Mouse (Mus musculus): ENCODE results near the gene Hadh. TPM values are rescaled to one million over a fixed set of nuclear protein-coding genes. Genes with fewer than 3 reads are reported as not detected.

The Hadh gene
- 40.2 and 40.8 TPM in 2 replicates for polyA plus RNA-seq (2012; rRNA removed)

DNA sequence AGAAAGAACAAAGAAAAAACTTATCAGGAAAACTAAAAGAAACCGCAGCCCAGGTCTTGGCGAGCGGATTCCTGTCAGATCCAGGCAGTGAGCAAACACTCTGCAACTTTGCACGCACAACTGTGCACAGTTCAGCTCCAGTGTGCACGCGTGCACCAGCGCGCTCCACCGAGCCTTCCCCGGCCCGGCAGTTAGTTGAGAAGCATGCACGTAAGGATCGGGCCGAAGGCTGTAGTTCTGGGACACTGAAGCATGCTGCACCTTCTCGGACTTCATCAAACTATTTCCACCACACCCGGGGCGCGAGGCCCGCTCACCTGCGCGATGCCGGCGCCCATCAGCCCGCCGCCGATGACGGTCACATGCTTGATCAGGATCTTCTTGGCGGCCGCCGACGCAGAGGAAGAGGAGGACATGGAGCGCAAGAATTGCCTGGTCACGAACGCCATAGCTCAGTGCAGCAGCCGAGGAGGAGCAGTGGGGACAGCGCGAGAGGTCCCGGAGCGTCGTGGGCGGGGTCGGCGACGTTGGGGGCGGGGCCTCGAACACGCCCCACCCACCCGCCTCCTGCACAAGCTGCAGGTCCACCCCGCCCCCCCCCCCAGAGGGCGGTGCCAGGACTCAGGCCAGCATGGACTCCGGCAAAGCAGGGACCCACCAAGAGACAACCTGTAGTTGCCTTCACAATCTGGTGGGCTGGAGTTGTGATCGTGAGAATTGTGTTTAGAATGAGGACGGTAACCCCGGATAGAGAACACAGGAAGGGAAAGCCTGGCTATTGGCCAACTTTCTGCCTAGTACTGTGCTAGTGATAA is at the start of gene Hadh:
Gene Hadh, minus strand, starts transcription at position 543 of the 815 bp plus-strand sequence.
- peak; percentile 36 to 70 for DNase-seq (ENCODE audit: extremely low spot score in 1 of 2, low spot score in 1 of 2)

DNA sequence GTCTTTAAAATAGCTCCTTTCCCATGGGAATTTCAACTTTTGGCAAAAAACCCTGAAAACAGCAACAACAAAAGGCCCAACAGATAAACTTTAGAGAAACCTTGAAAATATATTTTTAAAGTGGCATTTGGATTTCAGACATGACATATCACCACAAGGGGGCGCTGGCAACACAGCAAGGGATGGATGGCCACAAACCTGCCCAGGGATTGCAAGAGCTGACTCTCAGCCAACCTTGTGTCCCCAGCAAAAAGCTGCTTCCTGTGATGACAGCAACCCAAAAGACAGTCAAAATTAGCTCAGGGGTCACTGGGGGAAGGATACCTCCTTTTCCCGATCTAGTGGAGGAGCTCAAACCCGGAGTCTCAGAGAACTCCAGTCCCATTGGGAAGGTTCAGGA is 48.3 kb upstream of the Hadh start:
- peak; percentile 14 to 88 for DNase-seq (ENCODE audit: extremely low spot score in 1 of 2, low spot score in 1 of 2)

DNA sequence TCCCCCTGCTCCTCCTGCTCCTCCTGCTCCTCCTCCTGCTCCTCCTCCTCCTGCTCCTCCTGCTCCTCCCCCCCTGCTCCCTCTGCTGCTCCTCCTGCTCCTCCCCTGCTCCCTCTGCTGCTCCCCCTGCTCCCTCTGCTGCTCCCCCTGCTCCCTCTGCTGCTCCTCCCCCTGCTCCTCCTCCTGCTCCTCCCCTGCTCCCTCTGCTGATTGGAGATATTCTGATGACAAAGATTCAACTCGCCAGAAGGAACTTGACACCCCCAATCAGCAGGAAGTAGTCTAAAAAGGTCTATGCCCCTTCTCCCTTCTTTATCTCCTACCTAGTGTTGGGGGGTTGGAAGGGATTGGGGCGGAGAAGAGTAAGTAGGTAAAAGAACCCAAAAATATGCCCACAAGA is 46.3 kb upstream of the Hadh start:
- no peak for DNase-seq (ENCODE audit: extremely low spot score in 1 of 2, low spot score in 1 of 2)

DNA sequence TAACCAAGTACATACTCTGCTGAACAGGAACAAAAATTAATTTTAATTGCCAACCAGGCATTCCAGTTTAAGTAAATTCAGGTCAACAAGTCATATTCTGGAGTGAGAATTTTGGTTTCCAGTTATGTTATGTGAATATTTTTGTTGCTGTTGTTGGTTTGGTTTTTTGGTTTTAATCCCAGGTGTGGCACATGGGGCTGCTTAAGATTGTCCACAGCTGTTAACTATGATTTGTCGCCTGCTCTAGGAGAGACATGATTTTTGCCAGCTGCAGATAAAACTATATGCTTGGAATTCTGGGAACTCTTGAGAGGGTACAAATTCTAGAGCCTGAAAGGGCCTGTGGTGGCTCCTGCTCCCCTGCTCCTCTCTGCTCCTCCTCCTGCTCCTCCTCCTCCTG is 45.2 kb upstream of the Hadh start:
- DNase-seq (ENCODE audit: extremely low spot score in 1 of 2, low spot score in 1 of 2) = no peak

DNA sequence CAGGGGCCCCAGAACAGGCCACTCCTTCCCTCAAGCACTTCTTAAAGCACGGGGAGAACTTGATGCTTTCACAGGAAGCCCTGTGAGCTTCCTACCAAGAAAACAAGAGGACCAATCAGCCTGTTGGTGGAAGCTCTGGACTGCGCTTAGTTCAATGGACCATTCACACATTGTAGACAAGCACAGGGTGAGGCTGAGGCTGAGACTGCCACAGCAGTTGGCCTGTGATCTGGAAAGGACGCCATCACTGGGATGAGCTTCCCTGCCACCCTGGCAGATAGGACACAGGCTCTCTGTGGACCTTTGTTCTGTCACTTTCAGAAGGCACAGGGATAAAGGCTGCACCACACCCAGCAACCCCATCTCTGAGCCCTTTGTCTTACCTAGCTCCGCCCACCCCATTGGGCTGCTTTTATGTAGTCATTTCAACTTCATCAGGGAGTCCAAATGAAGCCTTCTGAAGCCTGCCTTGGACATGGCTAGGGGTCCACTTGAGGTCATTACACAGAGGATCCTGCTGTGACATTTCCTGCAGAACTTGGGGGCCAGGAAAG is 44.1 kb upstream of the Hadh start:
- DNase-seq (ENCODE audit: extremely low spot score in 1 of 2, low spot score in 1 of 2) = no peak

- DNase-seq (ENCODE audit: extremely low spot score in 1 of 2, low spot score in 1 of 2) = no peak
Measured at GRCm38 (mm10) chr3:131312340-131312739, 40.4 kb upstream of the Hadh start.

DNA sequence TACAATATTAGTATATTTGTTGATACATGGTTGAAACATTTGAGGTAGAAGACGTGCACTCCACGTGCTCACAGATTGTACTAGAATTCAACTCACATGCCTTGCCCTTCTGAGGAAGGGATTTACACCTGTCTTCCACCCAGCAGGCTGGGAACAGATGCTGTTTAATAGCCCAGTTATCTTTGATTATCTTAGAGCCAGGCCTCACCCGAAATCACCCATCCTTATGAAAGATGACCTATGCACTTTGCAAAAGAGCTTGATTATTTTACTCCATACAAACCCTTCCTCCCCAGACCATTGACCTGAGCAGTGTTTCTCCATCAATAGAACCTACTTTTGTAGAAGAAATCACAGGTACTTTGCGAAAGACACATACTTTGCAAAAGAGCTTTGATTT is 38.7 kb upstream of the Hadh start:
- no peak for DNase-seq (ENCODE audit: extremely low spot score in 1 of 2, low spot score in 1 of 2)

DNA sequence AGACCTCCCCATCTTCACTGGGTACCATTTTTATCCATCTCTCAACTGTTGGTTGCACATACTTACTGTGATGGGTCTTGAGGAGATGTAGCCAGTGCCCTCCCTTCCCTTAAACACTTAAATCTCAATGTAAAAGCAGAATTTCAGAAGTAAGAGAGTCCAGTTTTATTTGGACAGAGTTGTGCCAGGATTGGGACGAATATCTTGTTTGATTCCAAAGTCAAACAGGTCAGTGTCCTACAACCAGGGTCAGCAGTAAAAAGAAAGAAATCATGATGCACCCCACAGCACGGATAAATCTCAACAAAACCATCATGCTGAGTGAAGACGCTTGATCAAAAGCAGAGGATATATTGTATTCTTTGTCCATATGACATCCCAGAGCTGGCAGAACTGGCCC is 35.9 kb upstream of the Hadh start:
- no peak for DNase-seq (ENCODE audit: extremely low spot score in 1 of 2, low spot score in 1 of 2)

GRCm38 (mm10) chr3:131306255-131306654 is 34.4 kb upstream of the Hadh start:
- DNase-seq (ENCODE audit: extremely low spot score in 1 of 2, low spot score in 1 of 2) = no peak

DNA sequence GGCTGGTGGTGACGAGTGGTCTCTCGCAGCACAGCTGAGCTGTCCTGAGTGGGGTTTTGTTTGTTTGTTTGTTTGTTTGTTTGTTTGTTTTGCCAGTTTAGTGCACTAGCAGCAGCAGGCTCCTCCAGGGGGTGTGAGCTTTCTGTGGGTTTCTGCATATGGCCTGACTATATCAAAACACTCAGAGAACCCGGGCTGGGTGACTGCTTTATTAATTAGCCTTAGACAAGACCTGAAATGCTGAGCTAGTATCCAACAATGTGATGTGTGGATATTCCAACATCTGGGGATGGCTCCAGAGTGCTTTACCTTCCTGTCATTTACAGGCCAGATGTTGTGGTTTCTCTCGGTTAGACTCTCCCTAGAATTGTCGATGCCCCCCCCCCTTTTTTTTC is 31.4 kb upstream of the Hadh start:
- no peak for DNase-seq (ENCODE audit: extremely low spot score in 1 of 2, low spot score in 1 of 2)

DNA sequence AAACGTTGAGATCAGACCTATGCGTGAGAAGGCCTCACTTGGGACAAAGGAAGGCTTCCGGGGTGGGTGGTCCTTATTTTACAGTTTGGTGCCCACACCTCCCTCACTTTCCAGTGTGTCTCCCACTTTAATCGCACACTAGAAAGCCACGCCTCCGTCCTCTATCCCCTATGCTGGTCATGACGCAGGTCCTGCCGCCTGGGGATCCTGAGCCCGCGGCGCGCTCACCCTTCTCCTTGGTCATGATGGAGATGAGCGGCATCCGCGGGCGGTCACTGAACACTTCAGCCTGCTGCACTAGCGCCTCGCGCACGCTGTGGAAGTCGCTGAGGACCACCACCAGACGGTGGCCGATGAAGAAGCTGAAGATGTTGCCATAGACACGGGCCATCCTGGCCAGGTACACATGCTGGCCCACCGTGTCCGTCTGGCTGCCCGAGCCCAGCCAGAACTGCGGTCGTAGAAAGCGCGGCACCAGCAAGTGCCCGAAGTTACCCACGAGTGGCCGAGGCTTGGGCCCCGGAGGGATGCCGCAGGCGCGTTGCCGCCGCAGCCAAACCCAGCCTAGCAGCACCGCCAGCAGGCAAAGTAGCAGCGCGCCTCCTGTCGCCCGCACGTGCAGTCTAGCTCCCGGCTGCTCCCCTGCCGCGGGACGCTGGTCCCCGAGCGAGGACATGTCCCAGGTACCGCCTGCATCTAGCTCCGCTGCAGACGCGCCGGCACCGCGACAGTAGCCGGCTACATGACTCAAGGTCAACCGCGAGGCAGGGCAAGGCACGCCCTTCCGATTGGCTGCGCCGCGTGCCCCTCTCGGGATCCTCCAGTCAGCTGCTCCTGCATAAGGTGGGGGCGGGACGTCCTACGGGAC is 30.8 kb upstream of the Hadh start, which contains the start of gene Cyp2u1:
Gene Cyp2u1, minus strand, starts transcription at position 776 of the 868 bp plus-strand sequence.
- DNase-seq (ENCODE audit: extremely low spot score in 1 of 2, low spot score in 1 of 2) = peak; percentile 87 to 92

GRCm38 (mm10) chr3:131299908-131300307 is 28.0 kb upstream of the Hadh start:
- peak in 1 of 2 experiments; percentile 65 for DNase-seq (ENCODE audit: extremely low spot score in 1 of 2, low spot score in 1 of 2)

DNA sequence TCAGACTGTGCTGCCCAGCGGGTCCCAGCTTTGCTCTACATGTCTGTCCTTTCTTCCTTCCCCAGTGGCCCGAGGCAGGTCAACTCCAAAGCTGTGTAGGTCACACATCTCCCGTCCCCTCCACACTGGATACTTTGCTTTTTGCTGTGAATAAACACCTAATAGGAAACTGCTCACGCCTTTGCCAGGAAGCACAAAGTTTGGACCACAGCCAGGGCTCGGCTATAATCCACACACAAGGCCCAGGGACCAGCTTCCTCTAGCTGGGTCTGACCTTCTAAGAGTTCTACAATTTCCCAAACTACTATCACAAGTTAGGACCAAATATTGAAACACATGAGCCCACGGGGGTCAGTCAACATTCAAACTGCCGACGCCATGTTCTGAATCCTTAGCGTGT is 27.2 kb upstream of the Hadh start:
- DNase-seq (ENCODE audit: extremely low spot score in 1 of 2, low spot score in 1 of 2) = no peak

DNA sequence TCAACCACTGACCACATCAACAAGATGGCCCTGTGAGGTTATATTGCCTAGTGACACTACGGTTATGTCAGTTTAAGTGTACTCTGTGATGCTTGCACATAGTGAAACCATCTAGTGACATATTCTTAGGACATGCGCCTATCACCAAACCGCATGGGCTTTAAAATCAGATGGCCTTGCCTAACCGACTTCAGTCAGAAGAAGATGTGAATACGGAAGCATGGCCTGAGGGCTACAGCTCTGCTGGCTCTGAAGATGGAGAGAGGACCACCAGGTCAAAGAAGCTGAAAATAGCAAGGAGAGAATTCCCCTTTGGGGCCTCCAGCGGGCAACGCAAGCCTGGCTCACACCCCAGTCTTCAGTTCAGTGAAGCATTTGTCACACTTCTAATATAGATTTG is 25.0 kb upstream of the Hadh start:
- no peak for DNase-seq (ENCODE audit: extremely low spot score in 1 of 2, low spot score in 1 of 2)

DNA sequence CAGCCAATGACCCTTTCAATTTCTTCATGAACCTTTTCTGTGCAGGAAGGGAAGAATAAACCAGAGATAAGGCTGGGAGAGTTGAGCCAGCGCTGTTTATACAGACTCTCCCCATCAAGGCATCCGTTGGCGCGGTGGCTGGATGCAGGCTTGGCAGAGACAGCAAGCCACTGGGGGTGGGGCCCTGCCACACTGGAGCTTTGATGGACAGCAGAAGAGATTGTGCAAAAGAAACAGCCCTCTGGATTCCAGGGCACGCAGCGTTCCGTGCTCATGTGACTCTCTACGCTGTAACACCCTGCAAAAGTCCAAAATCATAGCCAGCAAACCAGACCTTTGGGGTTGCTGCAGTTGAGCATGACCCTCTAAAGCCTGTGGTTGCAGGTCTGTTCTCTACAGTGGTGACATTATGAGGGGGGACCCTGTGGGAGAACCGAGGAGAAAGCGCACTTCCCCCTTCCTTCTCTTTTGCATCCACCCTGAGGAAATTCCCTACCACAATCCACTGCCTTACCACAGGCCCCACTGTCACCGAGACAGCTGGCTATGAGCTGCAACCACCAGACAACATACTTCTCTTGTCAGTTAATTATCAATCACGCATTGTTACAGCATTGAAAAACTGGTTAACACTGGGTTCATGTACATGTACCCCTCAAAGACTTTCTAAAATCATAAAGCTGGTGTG is 23.8 kb upstream of the Hadh start:
- DNase-seq (ENCODE audit: extremely low spot score in 1 of 2, low spot score in 1 of 2) = no peak

DNA sequence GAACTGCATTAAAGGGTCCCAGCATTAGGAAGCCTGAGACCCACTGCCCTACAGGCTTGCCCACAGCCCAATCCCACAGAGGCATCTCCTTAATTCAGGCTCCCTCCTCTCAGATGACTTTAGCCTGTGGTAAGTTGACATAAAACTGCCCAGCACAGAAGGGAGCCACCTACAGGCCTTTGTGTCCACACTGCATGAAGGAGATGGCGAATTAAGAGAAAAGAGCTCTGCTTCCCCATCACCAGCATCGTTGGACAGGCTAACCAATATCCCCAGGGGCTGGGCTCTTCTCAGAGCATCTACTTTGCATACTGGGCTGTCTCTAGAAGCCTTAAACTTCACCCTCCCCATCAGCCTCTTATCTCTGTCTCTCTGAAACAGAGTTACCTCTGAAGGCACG is 22.6 kb upstream of the Hadh start:
- no peak for DNase-seq (ENCODE audit: extremely low spot score in 1 of 2, low spot score in 1 of 2)

GRCm38 (mm10) chr3:131292959-131293358 is 21.1 kb upstream of the Hadh start:
- DNase-seq (ENCODE audit: extremely low spot score in 1 of 2, low spot score in 1 of 2) = no peak

DNA sequence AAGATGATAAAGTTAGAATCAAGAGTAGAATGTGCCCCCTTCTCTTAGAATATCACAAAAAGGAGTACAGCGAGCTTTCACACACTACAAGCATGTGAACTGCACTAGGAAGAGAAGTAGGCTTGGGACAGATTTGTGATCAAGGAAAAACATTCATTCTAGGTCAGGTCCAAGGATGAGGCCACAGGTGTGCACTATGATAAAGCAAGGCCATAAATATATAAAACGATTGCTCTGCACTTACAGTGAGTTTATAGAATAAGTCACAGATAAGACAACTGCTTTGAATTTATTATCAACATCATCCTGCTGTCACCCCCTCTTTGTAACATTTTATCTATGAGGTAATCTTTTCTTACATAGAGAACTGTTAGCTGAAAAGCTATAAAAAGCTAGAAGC is 20.4 kb upstream of the Hadh start:
- no peak for DNase-seq (ENCODE audit: extremely low spot score in 1 of 2, low spot score in 1 of 2)

- no peak for DNase-seq (ENCODE audit: extremely low spot score in 1 of 2, low spot score in 1 of 2)
Measured at GRCm38 (mm10) chr3:131291890-131292289, 20.0 kb upstream of the Hadh start.

GRCm38 (mm10) chr3:131274151-131274550 is 2.2 kb upstream of the Hadh start:
- no peak for DNase-seq (ENCODE audit: extremely low spot score in 1 of 2, low spot score in 1 of 2)

Data from frontal cortex, adult 2 months (tissue).